Mouse (Mus musculus): ENCODE measurements around the gene Pcnx3.
A peak's percentile ranks its signal among the peaks of the same experiment; 100 is the strongest.
"Not testable (repeated sequence)": the region's sequence is repeated elsewhere in the genome, so short reads cannot be mapped to it uniquely, and the experiment has no call there.

The Pcnx3 gene

DNA sequence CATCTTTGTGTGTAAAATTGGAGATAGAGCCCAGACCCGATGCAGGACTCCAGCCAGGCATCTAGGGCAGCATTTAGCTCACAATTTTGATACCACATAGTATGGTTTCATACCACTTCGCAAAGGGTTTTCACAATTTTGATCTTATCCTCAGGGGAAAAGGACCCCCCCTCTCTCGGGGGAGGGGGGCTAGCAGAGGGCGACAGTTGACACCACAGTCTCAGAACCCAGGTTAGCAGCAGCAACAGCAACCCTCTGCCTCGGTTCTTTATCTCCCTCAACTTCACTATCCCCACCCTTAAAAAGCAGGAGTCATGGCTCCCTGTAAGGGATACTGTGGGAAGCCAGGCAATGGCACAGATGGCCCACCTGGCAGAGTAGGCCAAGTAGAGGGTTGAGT is 24.5 kb upstream of the Pcnx3 start:
- no peak for DNase-seq (ENCODE audit: low spot score in 2 of 2)

- no peak for DNase-seq (ENCODE audit: low spot score in 2 of 2)
These were observed 23.3 kb upstream of the Pcnx3 start for GRCm38 (mm10) chr19:5711907-5712460.

DNA sequence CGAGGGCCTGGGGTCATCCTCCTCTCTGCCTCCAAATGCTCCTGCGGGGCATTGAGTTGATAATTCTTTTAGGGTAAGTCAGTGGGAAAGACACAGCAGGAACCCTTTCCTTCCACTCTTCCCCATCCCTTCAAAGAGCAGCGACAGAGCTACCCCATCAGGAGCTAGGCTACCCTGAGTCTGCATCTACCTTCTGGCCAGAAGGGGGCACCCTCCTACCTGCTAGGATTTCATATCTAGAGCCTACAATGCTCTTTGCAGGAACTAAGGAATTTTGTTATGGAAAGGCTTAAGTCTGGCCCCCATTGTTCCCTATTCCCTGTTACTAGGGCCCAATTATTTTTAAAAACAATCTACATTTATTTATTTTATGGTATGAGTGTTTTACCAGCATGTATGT is 22.5 kb upstream of the Pcnx3 start:
- peak in 1 of 2 experiments; percentile 65 for DNase-seq (ENCODE audit: low spot score in 2 of 2)

DNA sequence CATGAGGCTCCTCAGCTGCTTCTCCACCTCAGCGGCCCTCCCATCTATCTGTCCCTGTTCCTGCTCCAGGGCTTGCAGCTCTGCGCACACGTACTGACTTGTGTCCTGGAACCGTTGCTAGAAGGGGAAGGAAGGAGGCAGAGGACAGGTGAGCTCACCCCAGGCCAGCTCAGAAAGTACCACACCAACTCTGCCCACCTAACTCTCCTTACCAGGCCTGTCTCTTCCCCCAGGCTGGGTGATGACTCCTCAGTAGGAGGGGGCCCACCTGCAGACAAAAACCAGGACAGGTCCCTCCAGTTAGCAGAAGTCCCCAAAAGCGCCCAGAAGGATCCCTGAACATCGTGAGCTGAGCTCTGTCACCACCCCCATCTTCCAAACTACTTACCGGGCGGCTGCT is 21.9 kb upstream of the Pcnx3 start:
- DNase-seq (ENCODE audit: low spot score in 2 of 2) = no peak

GRCm38 (mm10) chr19:5710068-5710467 is 21.4 kb upstream of the Pcnx3 start:
- DNase-seq (ENCODE audit: low spot score in 2 of 2) = no peak

DNA sequence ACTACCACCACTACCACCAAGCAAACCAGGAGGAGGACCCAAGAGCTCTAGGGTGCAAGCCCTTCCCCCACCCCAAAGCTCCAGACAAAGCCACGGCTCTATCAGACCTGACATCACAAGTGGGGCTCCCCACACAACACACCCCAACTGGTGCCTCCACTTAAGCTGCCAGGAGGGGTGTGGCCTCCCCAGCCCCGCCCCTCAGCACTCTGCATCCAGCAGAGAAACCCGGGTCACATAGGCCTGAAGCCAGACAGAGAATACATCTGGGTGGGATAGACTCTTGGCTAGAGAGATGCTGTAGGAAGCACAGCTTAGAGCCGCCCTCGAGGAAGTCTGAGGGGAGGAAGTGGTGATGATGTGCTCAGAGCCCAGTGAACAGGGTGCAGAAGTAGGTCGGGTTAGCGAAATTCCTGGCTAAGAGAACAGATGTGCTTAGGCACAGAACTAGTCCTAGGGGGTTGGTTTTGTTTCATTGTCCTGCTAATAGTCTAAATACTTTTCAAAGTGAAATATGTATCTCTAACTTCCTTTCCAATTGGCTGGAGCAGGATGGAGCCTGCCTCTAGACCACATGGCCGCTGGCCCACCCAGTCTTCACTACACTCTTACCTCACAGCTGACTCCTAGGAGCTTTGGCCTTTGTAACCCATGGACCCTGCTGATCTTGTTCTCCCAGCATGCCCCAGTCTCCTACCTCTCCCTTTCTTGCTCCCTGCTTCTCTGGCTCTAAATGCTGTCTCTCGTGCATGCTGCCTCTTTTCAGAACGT is 16.3 kb upstream of the Pcnx3 start:
- no peak for DNase-seq (ENCODE audit: low spot score in 2 of 2)

- DNase-seq (ENCODE audit: low spot score in 2 of 2) = no peak
These were observed 15.6 kb upstream of the Pcnx3 start, which contains the start of gene Kcnk7 for GRCm38 (mm10) chr19:5704163-5704800. Kcnk7 (plus strand) TSS chr19:5704367.

GRCm38 (mm10) chr19:5695849-5696462 is 7.2 kb upstream of the Pcnx3 start:
- DNase-seq (ENCODE audit: low spot score in 2 of 2) = no peak

DNA sequence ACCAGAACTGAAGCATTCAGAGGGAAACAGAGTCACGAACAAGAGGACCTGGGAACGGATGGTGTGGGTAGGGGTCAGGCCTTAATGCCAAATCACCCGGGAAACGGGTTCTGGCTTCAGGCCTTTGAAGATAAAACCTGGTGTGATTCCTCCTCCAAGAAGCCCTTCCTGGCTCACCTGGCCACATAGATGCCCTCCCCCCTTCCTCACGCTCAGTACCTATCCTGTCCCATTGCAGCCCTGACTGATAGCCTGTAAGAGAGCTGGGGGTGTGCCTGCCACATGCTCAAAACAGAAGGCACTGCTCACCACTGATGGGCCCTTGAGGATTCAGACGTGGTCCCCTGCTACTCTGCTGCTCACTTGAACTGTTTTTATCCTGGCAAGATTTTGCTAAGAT is 5.1 kb upstream of the Pcnx3 start:
- no peak for DNase-seq (ENCODE audit: low spot score in 2 of 2)

DNA sequence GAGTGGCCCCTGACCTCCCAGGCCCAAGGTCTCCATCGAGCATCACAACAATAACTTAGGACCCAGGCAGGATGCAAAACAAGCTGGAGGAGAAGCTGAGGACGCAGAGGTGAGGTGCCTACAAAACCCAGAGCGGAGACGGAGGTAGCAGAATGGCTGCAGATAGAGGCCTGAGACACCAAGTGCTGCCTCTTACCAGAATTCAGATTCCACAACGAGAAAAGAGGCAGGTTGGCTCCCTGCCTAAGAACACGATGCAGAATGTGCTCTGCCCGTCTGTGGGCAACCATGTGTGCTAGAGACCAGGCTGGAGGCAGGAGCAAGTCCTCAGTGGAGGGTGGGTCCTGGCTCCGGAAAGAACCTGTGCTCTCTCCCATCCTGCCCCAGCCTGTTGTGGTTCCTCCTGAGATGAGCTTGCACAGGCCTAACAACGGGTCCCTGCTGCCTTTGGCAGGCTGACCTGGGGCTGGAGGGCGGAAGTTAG is 4.2 kb upstream of the Pcnx3 start:
- no peak for DNase-seq (ENCODE audit: low spot score in 2 of 2)

- DNase-seq (ENCODE audit: low spot score in 2 of 2) = no peak
These were observed 3.6 kb upstream of the Pcnx3 start for GRCm38 (mm10) chr19:5692086-5692912.

DNA sequence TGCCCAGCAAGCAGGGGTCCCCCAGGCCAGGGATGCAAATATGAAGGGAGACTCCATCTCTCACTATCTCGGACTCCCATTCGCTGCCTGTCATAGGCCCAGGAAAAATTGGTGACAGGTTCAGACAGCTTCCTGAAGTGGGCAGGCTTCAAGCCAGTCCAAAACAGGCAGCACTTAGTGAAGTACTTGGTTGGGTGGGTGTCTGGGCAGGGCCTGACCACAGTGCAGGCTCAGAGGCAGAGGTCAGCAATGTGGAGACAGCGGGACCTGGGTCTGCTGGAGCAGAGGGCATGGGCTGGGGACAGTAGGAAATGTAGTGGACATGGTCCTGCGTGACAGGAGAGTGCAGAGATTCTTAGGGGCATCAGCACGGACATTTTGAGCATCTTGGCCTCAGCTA is 2.9 kb upstream of the Pcnx3 start:
- no peak for DNase-seq (ENCODE audit: low spot score in 2 of 2)

GRCm38 (mm10) chr19:5690343-5690735 is 1.6 kb upstream of the Pcnx3 start:
- peak in 1 of 2 experiments; percentile 27 for DNase-seq (ENCODE audit: low spot score in 2 of 2)

GRCm38 (mm10) chr19:5689565-5690342 is 1.0 kb upstream of the Pcnx3 start:
- DNase-seq (ENCODE audit: low spot score in 2 of 2) = peak in 1 of 2 experiments; percentile 52

- DNase-seq (ENCODE audit: low spot score in 2 of 2) = no peak
These were observed 350 bp upstream of the Pcnx3 start for GRCm38 (mm10) chr19:5689088-5689428.

DNA sequence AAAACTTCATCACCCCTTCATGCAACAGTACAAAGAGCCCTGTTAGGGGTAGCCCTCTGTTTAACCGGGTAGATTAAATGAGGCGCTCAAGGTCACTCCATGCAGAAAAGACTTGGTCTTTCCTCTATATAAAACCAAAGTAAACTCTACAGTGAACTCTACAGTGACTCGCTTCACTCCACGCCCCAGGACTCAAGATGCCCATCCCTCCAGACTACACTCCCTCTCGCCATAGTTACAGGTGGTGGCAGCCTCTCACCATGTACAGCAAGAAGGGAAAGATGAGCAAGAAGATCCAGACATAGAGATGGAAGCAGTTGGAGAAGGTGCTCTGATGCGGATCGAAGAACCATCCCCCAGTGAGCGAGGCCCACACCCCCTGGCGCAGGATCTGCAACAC is 970 bp downstream of the Pcnx3 start:
- no peak for DNase-seq (ENCODE audit: low spot score in 2 of 2)

DNA sequence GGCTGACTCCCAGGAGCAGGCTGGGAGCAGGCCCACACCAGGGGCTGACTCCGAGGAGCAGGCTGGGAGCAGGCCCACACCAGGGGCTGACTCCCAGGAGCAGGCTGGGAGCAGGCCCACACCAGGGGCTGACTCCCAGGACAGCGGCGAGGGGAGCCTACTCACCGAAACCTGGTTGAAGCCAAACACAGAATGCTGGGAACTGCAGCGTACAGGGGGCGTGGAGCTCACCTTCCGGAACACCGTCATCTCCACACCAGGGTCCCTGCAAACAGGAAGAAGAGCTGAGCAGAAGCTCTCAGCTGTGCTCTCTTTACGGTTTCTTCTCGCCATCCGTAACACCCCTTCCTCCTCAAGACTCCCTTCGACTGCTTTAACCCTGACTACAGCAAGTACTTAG is 1.8 kb downstream of the Pcnx3 start:
- not testable (repeated sequence) for DNase-seq (ENCODE audit: low spot score in 2 of 2)

DNA sequence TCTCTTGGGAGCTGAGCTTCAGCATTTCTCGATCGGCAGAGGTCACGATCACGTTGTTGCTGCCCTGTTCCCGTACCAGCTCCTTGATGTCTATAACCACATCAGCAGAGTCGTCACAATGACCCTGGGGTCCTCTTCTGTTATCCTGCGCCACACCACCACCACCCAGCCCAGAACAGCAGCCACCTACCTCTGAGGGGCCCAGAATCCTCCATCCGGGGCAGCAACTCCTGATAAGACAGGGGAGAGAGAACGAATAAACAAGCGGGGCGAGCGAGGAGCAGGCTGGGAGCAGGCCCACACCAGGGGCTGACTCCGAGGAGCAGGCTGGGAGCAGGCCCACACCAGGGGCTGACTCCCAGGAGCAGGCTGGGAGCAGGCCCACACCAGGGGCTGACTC is 2.3 kb downstream of the Pcnx3 start:
- DNase-seq (ENCODE audit: low spot score in 2 of 2) = no peak

GRCm38 (mm10) chr19:5685861-5686260 is 2.8 kb downstream of the Pcnx3 start:
- no peak for DNase-seq (ENCODE audit: low spot score in 2 of 2)

DNA sequence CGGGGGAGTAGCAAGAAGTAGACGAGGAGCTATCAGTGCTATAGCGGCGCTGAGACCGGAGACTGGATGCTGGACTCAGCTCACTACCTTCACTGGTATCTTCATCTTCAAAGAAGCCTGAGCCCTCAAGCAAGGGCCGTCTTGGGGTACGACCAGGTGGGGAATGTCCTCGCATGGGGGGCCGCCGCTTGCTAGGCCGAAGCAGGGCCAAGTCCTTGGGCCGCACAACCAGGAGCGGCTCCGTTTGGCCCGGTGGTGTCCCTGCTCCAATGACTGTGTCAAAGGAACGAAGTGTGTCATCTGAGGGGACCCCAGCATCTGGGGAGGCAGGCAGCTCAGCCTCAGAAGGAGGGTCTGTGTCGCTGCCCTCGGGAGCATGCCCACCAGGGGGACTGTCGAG is 3.3 kb downstream of the Pcnx3 start:
- no peak for DNase-seq (ENCODE audit: low spot score in 2 of 2)

- DNase-seq (ENCODE audit: low spot score in 2 of 2) = no peak
These were observed 3.7 kb downstream of the Pcnx3 start for GRCm38 (mm10) chr19:5684985-5685384.
